Mouse (Mus musculus) spleen, adult 2 months (tissue): ENCODE data around the gene Rin2.

Source experiments
- CTCF ChIP-seq: fragments of 200-500 bp; IDR thresholded peaks from 2 replicates; pipeline ENCODE4 v1.5.1; 2011; ENCODE audit warnings: mild to moderate bottlenecking, inconsistent platforms; ENCODE audit not compliant: insufficient read depth, insufficient read length, insufficient replicate concordance; ENCODE audit errors: extremely low read depth
- POLR2A ChIP-seq: fragments of 200-500 bp; IDR thresholded peaks from 2 replicates; pipeline ENCODE4 v1.6.1; 2011; ENCODE audit warnings: low read depth, low read length, inconsistent platforms

GRCm38 (mm10) chr2:145846595-145846994, 171.6 kb downstream of the Rin2 start:
- TF ChIP-seq CTCF, result no peak
- TF ChIP-seq POLR2A, result no peak
